Mouse (Mus musculus): ENCODE data around the gene Epb41l4b. TPM values are rescaled to one million over a fixed set of nuclear protein-coding genes. Genes with fewer than 3 reads are reported as not detected.

The Epb41l4b gene
- polyA plus RNA-seq, 1 experiment from 2014 or later = 1.0 TPM

DNA sequence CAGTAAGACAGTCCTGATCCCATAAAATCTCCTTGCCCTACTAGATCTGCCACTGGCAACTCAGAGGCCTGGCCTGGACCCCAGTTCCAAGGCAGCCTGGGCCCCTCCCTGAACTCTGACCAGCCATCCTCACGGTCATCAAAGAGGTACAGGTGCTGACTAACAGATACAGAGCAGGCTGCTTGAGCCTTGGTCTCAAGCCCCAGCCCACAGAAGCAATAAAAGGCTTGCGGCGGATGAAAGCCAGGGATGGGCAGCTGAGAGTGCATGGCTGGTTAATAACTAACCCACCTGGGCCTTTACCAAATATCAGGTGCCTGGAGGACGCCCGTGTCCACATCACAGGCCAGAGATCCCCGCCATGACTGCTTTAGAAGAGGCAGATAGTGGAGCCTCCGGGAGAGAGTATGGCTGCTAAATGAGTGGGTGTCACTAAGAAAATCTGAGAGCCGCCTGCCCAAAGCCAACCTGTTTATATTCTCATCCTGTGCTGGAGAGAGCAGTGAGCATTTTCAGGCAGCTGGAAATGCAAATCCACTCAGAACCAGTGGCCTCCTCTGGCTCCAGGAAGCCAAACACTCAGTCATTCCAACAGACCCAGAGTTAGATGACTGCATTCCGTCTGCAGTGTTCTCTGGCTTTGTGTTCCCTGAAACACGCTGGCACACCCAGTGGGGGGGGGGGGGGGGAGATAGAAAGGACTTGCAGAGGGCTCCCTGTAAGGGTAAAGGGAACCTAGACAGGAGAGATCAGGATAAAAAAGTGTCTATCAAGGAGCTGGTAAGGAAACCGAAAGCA is 13.3 kb downstream of the Epb41l4b start:
- Histone ChIP-seq H3K4me3 (ENCODE audit: low read length) (no peak overlapping the region), H3K27me3 (ENCODE audit: control insufficient read depth, insufficient read depth, low read length) (no peaks in the 10 kb centered on the region; the same call in 1 of the 2 replicates), H3K27ac (ENCODE audit: low read length) (no peak overlapping the region), H3K36me3 (ENCODE audit: control insufficient read depth, insufficient read depth) (no peaks in the 10 kb centered on the region), H3K9ac (ENCODE audit: low read length) (no peak overlapping the region), H3K4me1 (ENCODE audit: control insufficient read depth, insufficient read depth, low read length) (peaks cover 5% of the 10 kb centered on the region; the same call in 1 of the 2 replicates), H3K4me2 (ENCODE audit: low read depth, low read length) (no peak overlapping the region), H3K9me3 (replicated peaks; ENCODE audit: control insufficient read depth, low read length) (no peaks in the 10 kb centered on the region)
- ATAC-seq (replicated peaks; ENCODE audit: extremely low read depth, insufficient read depth, low FRiP score) = no peak
- 71% methylated on average over 11 of the region's 11 CpGs for WGBS

GRCm38 (mm10) chr4:57123003-57123402 is 20.2 kb downstream of the Epb41l4b start:
- H3K27me3 ChIP-seq (ENCODE audit: control insufficient read depth, insufficient read depth, low read length) = no peaks in the 10 kb centered on the region
- no peak overlapping the region for H3K4me2 ChIP-seq (ENCODE audit: low read depth, low read length)
- 23% methylated on average over 11 of the region's 11 CpGs for WGBS
- H3K4me1 ChIP-seq (ENCODE audit: control insufficient read depth, insufficient read depth, low read length) = no peaks in the 10 kb centered on the region; the same call in 1 of the 2 replicates
- no peak overlapping the region for H3K27ac ChIP-seq (ENCODE audit: low read length)
- no peaks in the 10 kb centered on the region for H3K9me3 ChIP-seq (replicated peaks; ENCODE audit: control insufficient read depth, low read length)
- H3K4me3 ChIP-seq (ENCODE audit: low read length) = no peak overlapping the region
- no peak for ATAC-seq (replicated peaks; ENCODE audit: extremely low read depth, insufficient read depth, low FRiP score)
- H3K9ac ChIP-seq (ENCODE audit: low read length) = no peak overlapping the region
- H3K36me3 ChIP-seq (ENCODE audit: control insufficient read depth, insufficient read depth) = no peaks in the 10 kb centered on the region

DNA sequence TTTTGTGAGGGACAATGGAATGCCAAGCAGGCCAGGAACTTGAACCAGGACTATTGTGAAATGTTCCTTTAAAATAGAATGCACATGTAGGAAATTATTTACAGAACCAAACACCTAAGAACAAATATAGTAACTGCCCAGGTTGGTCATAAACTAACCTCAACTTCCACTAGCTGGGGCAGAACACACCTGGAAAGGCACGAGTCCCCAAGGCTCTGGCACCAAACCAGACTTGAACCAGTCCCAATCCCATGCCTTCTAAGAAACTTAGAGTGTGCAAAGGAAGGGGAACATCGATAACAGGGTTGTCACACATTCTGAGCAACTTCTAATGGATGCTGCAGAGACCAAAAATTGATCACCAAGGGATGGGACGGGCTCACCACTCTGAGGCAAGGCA is 21.1 kb downstream of the Epb41l4b start:
- no peak overlapping the region for H3K27ac ChIP-seq (ENCODE audit: low read length)
- 86% methylated on average over 3 of the region's 3 CpGs for WGBS
- no peak overlapping the region for H3K9ac ChIP-seq (ENCODE audit: low read length)

DNA sequence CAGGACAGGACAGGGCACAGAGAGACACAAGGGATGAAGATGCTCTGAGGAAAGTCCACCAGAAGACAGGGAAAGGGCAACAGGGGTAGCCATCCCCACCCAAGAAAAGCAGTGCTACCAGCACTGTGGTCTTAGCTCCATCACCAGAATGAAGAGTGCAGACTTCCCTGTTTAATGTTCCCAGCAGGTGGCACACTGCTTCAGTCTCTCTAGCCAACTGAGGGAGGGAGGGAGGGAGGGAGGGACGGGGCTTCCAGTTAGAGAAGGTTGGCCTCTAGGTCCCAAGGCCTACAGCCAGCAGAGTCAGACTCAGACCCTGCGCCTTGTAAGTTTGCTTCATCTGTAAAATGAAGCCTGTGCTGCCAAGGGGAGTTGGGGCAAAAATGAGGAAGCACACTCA is 22.7 kb downstream of the Epb41l4b start:
- Histone ChIP-seq H3K4me1 (ENCODE audit: control insufficient read depth, insufficient read depth, low read length) (no peaks in the 10 kb centered on the region; the same call in 1 of the 2 replicates), H3K4me2 (ENCODE audit: low read depth, low read length) (no peak overlapping the region), H3K36me3 (ENCODE audit: control insufficient read depth, insufficient read depth) (no peaks in the 10 kb centered on the region), H3K27me3 (ENCODE audit: control insufficient read depth, insufficient read depth, low read length) (no peaks in the 10 kb centered on the region), H3K9ac (ENCODE audit: low read length) (no peak overlapping the region), H3K27ac (ENCODE audit: low read length) (no peak overlapping the region), H3K4me3 (ENCODE audit: low read length) (no peak overlapping the region), H3K9me3 (replicated peaks; ENCODE audit: control insufficient read depth, low read length) (no peaks in the 10 kb centered on the region)
- no peak for ATAC-seq (replicated peaks; ENCODE audit: extremely low read depth, insufficient read depth, low FRiP score)
- 48% methylated on average over 2 of the region's 2 CpGs for whole genome bisulfite sequencing

More for the DNA sequence above, 21.1 kb downstream of the Epb41l4b start:
- no peaks in the 10 kb centered on the region; the same call in 1 of the 2 replicates for H3K4me1 ChIP-seq (ENCODE audit: control insufficient read depth, insufficient read depth, low read length)
- H3K9me3 ChIP-seq (replicated peaks; ENCODE audit: control insufficient read depth, low read length) = no peaks in the 10 kb centered on the region
- no peak overlapping the region for H3K4me3 ChIP-seq (ENCODE audit: low read length)
- no peaks in the 10 kb centered on the region for H3K27me3 ChIP-seq (ENCODE audit: control insufficient read depth, insufficient read depth, low read length)
- no peak overlapping the region for H3K4me2 ChIP-seq (ENCODE audit: low read depth, low read length)
- H3K36me3 ChIP-seq (ENCODE audit: control insufficient read depth, insufficient read depth) = no peaks in the 10 kb centered on the region
- ATAC-seq (replicated peaks; ENCODE audit: extremely low read depth, insufficient read depth, low FRiP score) = no peak

DNA sequence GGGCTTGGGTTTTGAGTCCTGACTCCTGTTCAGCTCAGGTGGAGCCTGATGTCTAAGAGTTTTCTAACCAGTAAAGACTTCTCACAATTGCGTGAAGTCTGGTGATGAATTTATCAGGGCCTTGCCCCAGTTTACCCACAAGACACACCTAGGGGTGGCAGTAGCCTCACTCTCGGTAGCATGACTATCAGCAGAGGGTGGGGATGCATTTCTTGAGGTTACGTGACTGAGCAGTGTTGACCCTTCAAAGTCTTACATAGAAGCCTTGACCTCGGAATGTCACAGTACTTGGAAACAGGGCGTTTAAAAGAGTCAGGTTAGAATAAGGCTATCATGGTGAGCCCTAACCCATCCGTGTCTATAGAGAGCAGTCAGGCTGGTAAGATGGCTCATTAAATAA is 23.3 kb downstream of the Epb41l4b start:
- 85% methylated on average over 6 of the region's 6 CpGs for WGBS
- Histone ChIP-seq H3K9me3 (replicated peaks; ENCODE audit: control insufficient read depth, low read length) (no peaks in the 10 kb centered on the region), H3K4me3 (ENCODE audit: low read length) (no peak overlapping the region), H3K4me2 (ENCODE audit: low read depth, low read length) (no peak overlapping the region), H3K36me3 (ENCODE audit: control insufficient read depth, insufficient read depth) (no peaks in the 10 kb centered on the region), H3K9ac (ENCODE audit: low read length) (no peak overlapping the region), H3K4me1 (ENCODE audit: control insufficient read depth, insufficient read depth, low read length) (no peaks in the 10 kb centered on the region; the same call in 1 of the 2 replicates), H3K27ac (ENCODE audit: low read length) (no peak overlapping the region), H3K27me3 (ENCODE audit: control insufficient read depth, insufficient read depth, low read length) (no peaks in the 10 kb centered on the region)
- ATAC-seq (replicated peaks; ENCODE audit: extremely low read depth, insufficient read depth, low FRiP score) = no peak

DNA sequence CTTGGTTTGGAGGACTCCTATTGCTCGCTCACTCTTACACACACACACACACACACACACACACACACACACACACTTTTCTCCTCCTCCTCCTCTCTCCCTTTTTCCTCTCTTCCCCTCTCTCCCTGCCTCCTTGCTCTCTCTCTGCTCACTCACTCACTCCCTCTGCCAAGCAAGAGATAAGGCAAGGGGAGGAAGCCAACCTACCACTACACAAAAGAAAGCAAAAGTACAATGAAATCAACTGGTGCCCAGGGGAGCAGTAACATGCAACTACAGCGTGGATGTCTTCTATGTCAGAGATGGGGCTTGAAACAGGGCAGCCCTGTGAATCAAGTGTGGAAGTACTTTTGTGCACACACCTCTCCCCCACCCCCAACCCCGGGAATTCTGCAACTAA is 24.4 kb downstream of the Epb41l4b start:
- H3K27me3 ChIP-seq (ENCODE audit: control insufficient read depth, insufficient read depth, low read length) = no peaks in the 10 kb centered on the region
- no peaks in the 10 kb centered on the region; the same call in 1 of the 2 replicates for H3K4me1 ChIP-seq (ENCODE audit: control insufficient read depth, insufficient read depth, low read length)
- 73% methylated on average over 3 of the region's 3 CpGs for WGBS
- H3K36me3 ChIP-seq (ENCODE audit: control insufficient read depth, insufficient read depth) = no peaks in the 10 kb centered on the region
- H3K27ac ChIP-seq (ENCODE audit: low read length) = no peak overlapping the region
- H3K9ac ChIP-seq (ENCODE audit: low read length) = no peak overlapping the region
- H3K4me3 ChIP-seq (ENCODE audit: low read length) = no peak overlapping the region
- H3K4me2 ChIP-seq (ENCODE audit: low read depth, low read length) = no peak overlapping the region
- H3K9me3 ChIP-seq (replicated peaks; ENCODE audit: control insufficient read depth, low read length) = no peaks in the 10 kb centered on the region
- no peak for ATAC-seq (replicated peaks; ENCODE audit: extremely low read depth, insufficient read depth, low FRiP score)

DNA sequence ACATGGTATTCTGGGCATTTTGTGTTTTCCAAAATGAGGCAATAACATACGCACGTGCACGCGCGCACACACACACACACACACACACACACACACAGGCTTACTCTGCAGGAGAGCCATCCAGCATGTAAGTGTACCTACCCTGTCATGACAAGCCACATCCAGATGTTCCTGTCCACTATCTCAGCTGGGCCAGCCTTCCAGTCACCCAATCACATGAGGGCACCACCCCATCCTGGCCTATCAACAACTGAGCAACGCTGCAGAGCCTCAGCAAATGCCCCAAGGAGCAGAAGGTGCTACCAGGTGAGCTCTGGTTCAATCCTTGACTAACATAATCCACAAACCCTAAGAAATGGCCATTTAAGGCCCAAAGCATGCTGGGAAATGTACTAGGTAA is 27.0 kb downstream of the Epb41l4b start:
- 90% methylated on average over 6 of the region's 6 CpGs for WGBS
- H3K4me1 ChIP-seq (ENCODE audit: control insufficient read depth, insufficient read depth, low read length) = no peaks in the 10 kb centered on the region; the same call in 1 of the 2 replicates
- H3K4me2 ChIP-seq (ENCODE audit: low read depth, low read length) = no peak overlapping the region

DNA sequence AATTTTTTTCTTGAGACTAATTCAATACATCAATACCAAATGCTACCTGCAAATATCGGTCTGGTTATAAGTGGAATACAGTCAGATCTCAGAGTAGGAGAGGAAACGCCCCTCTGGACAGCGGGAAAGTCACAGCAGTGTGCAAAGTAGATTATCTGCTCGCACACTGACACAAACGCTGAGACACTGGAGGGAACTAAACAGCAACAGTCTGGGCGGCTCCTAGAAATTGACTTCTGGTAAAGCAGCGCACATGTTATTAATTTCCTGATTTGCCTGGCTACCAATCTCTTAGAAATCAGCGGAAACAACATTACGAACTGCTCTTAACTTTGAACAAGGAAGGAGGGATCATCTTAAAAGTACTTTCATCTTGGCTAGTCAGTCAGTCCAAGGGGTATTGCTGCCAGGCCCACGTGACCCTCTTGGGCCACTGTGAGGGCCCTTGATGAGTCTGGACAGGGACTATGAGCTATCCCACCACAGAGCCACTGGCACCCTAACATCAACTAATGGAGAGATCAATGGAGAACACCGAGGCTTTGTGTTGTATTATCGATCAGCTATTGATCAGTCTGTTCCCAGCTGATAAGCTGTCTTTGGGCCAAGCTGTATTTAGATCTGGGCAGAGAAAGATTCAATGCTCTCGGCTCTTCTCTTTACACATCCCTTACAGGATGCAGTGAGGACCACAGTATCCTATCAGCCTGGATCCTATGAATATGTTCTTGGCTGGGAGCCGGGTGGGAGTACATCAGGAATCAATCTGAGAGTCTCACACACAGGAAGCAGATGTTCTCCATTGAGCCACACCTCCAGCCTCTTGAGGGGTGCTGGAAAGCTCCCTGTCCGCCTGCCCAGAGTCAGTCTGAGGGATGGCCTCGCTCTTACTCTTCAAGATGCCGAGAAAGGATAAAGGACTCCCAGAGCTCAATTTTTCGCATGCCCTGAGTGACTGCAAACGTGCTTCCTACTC is 28.3 kb downstream of the Epb41l4b start:
- H3K4me1 ChIP-seq (ENCODE audit: control insufficient read depth, insufficient read depth, low read length) = no peaks in the 10 kb centered on the region; the same call in 1 of the 2 replicates
- H3K4me3 ChIP-seq (ENCODE audit: low read length) = no peak overlapping the region
- 72% methylated on average over 19 of the region's 19 CpGs for WGBS
- ATAC-seq (replicated peaks; ENCODE audit: extremely low read depth, insufficient read depth, low FRiP score) = no peak
- H3K9me3 ChIP-seq (replicated peaks; ENCODE audit: control insufficient read depth, low read length) = no peaks in the 10 kb centered on the region
- no peak overlapping the region for H3K9ac ChIP-seq (ENCODE audit: low read length)
- H3K27ac ChIP-seq (ENCODE audit: low read length) = no peak overlapping the region
- no peaks in the 10 kb centered on the region for H3K36me3 ChIP-seq (ENCODE audit: control insufficient read depth, insufficient read depth)
- no peaks in the 10 kb centered on the region for H3K27me3 ChIP-seq (ENCODE audit: control insufficient read depth, insufficient read depth, low read length)
- no peak overlapping the region for H3K4me2 ChIP-seq (ENCODE audit: low read depth, low read length)

More for the DNA sequence above, 27.0 kb downstream of the Epb41l4b start:
- no peak overlapping the region for H3K9ac ChIP-seq (ENCODE audit: low read length)
- no peak overlapping the region for H3K4me3 ChIP-seq (ENCODE audit: low read length)
- no peaks in the 10 kb centered on the region for H3K9me3 ChIP-seq (replicated peaks; ENCODE audit: control insufficient read depth, low read length)
- no peaks in the 10 kb centered on the region for H3K27me3 ChIP-seq (ENCODE audit: control insufficient read depth, insufficient read depth, low read length)
- no peak overlapping the region for H3K27ac ChIP-seq (ENCODE audit: low read length)
- no peaks in the 10 kb centered on the region for H3K36me3 ChIP-seq (ENCODE audit: control insufficient read depth, insufficient read depth)
- ATAC-seq (replicated peaks; ENCODE audit: extremely low read depth, insufficient read depth, low FRiP score) = no peak

Measured in heart, embryonic 16.5 days (tissue).